Mouse (Mus musculus) neural tube, embryonic 15.5 days (tissue): ENCODE results near the gene Itpripl2. TPM values are rescaled to one million over a fixed set of nuclear protein-coding genes. Genes with fewer than 3 reads are reported as not detected.

Experiments used
- ATAC-seq: fragments of 200-750 bp; cut with Nextera tagmentation; 2 replicates; pipeline ENCODE4 v1.8.0; 2017; ENCODE audit warnings: mild to moderate bottlenecking, moderate TSS enrichment, moderate library complexity; ENCODE audit not compliant: low FRiP score
- H3K27ac ChIP-seq: fragments of 300-500 bp; sonication (generic); replicated peaks from 2 replicates; pipeline ENCODE4 v1.5.1; 2015; ENCODE audit warnings: mild to moderate bottlenecking, inconsistent platforms
- H3K27me3 ChIP-seq: fragments of 300-500 bp; sonication (generic); replicated peaks from 2 replicates; pipeline ENCODE4 v1.6.1; 2015; ENCODE audit warnings: inconsistent platforms
- H3K36me3 ChIP-seq: fragments of 300-500 bp; sonication (generic); 2 replicates; pipeline ENCODE4 v1.6.1; 2015; ENCODE audit warnings: inconsistent platforms
- H3K4me1 ChIP-seq: fragments of 300-500 bp; sonication (generic); 2 replicates; pipeline ENCODE4 v1.6.1; 2015; ENCODE audit warnings: inconsistent platforms
- H3K4me2 ChIP-seq: fragments of 300-500 bp; sonication (generic); 2 replicates; pipeline ENCODE4 v1.6.1; 2015; ENCODE audit warnings: inconsistent platforms, mild to moderate bottlenecking, moderate library complexity
- H3K4me3 ChIP-seq: fragments of 300-500 bp; sonication (generic); replicated peaks from 2 replicates; pipeline ENCODE4 v1.5.1; 2015; ENCODE audit warnings: mild to moderate bottlenecking, inconsistent platforms
- H3K9ac ChIP-seq: fragments of 300-500 bp; sonication (generic); replicated peaks from 2 replicates; pipeline ENCODE4 v1.6.1; 2015; ENCODE audit warnings: mild to moderate bottlenecking, inconsistent platforms
- H3K9me3 ChIP-seq: fragments of 300-500 bp; sonication (generic); replicated peaks from 2 replicates; pipeline ENCODE4 v1.6.1; 2016; ENCODE audit warnings: inconsistent platforms
- WGBS: fragments of 180-500 bp; shearing (Covaris S2); methylation state at CpG from one replicate; pipeline ENCODE4 v1.1.7; 2015; ENCODE audit warnings: mixed read lengths; 5-methylcytosine and 5-hydroxymethylcytosine counted together
- polyA plus RNA-seq: library from polyadenylated mRNA; unstranded; fragments of >200 nt; fragmentation: Nextera tagmentation; extraction: Ambion mirVana; gene quantifications from 2 replicates; pipeline ENCODE4 v1.2.1, GENCODE M21; 2015

Itpripl2 gene
- polyA plus RNA-seq, 1 experiment from 2014 or later: 1.2 TPM

GRCm38 (mm10) chr7:118483996-118484395 lies 7.8 kb downstream of the Itpripl2 start:
- no peak overlapping the region for H3K9ac ChIP-seq
- 77% methylated on average over 1 of the region's 1 CpGs for WGBS
- H3K4me3 ChIP-seq: no peak overlapping the region
- no peak for ATAC-seq
- H3K27me3 ChIP-seq: peaks cover 8% of the 10 kb centered on the region
- H3K4me1 ChIP-seq: 0 out of 2 replicates have a peak, but pooled peaks cover 2% of the 10 kb centered on the region
- H3K9me3 ChIP-seq: no peaks in the 10 kb centered on the region
- H3K27ac ChIP-seq: no peak overlapping the region
- no peaks in the 10 kb centered on the region for H3K36me3 ChIP-seq
- no peak overlapping the region for H3K4me2 ChIP-seq

GRCm38 (mm10) chr7:118482001-118482400 lies 9.8 kb downstream of the Itpripl2 start:
- no peak for ATAC-seq
- 88% methylated on average over 2 of the region's 2 CpGs for WGBS
- no peak overlapping the region for H3K27ac ChIP-seq
- no peak overlapping the region for H3K4me3 ChIP-seq
- no peaks in the 10 kb centered on the region for H3K4me1 ChIP-seq
- H3K9ac ChIP-seq: no peak overlapping the region
- H3K36me3 ChIP-seq: no peaks in the 10 kb centered on the region
- no peaks in the 10 kb centered on the region for H3K27me3 ChIP-seq
- H3K4me2 ChIP-seq: no peak overlapping the region
- H3K9me3 ChIP-seq: no peaks in the 10 kb centered on the region

- Histone ChIP-seq H3K4me2 (no peak overlapping the region), H3K27ac (no peak overlapping the region), H3K9ac (no peak overlapping the region), H3K27me3 (no peaks in the 10 kb centered on the region), H3K36me3 (no peaks in the 10 kb centered on the region), H3K4me3 (no peak overlapping the region), H3K9me3 (no peaks in the 10 kb centered on the region), H3K4me1 (no peaks in the 10 kb centered on the region)
- 88% methylated on average over 10 of the region's 10 CpGs for WGBS
- no peak for ATAC-seq
Observed at GRCm38 (mm10) chr7:118481047-118481810, 10.5 kb downstream of the Itpripl2 start.

- Histone ChIP-seq H3K4me2 (no peak overlapping the region), H3K4me1 (no peaks in the 10 kb centered on the region), H3K9ac (no peak overlapping the region), H3K27ac (no peak overlapping the region), H3K9me3 (no peaks in the 10 kb centered on the region), H3K27me3 (no peaks in the 10 kb centered on the region), H3K4me3 (no peak overlapping the region), H3K36me3 (no peaks in the 10 kb centered on the region)
- 92% methylated on average over 9 of the region's 9 CpGs for WGBS
- no peak for ATAC-seq
Observed at GRCm38 (mm10) chr7:118480160-118480709, 11.5 kb downstream of the Itpripl2 start.

- H3K27ac ChIP-seq: no peak overlapping the region
- H3K4me2 ChIP-seq: no peak overlapping the region
- H3K4me1 ChIP-seq: no peaks in the 10 kb centered on the region
- H3K9ac ChIP-seq: no peak overlapping the region
- no peaks in the 10 kb centered on the region for H3K36me3 ChIP-seq
- H3K4me3 ChIP-seq: no peak overlapping the region
- H3K9me3 ChIP-seq: no peaks in the 10 kb centered on the region
- ATAC-seq: no peak
- no peaks in the 10 kb centered on the region for H3K27me3 ChIP-seq
- 48% methylated on average over 3 of the region's 3 CpGs for WGBS
Observed at GRCm38 (mm10) chr7:118478835-118479312, 12.9 kb downstream of the Itpripl2 start.

GRCm38 (mm10) chr7:118476428-118476827 lies 15.3 kb downstream of the Itpripl2 start:
- no peaks in the 10 kb centered on the region for H3K27me3 ChIP-seq
- 77% methylated on average over 5 of the region's 5 CpGs for WGBS

GRCm38 (mm10) chr7:118475008-118475705 lies 16.6 kb downstream of the Itpripl2 start:
- H3K36me3 ChIP-seq: no peaks in the 10 kb centered on the region
- no peaks in the 10 kb centered on the region for H3K4me1 ChIP-seq
- H3K27me3 ChIP-seq: no peaks in the 10 kb centered on the region
- 82% methylated on average over 7 of the region's 7 CpGs for WGBS
- ATAC-seq: no peak
- H3K27ac ChIP-seq: no peak overlapping the region
- H3K9me3 ChIP-seq: no peaks in the 10 kb centered on the region
- no peak overlapping the region for H3K4me3 ChIP-seq
- no peak overlapping the region for H3K9ac ChIP-seq
- H3K4me2 ChIP-seq: no peak overlapping the region

More at GRCm38 (mm10) chr7:118476428-118476827, 15.3 kb downstream of the Itpripl2 start:
- H3K9ac ChIP-seq: no peak overlapping the region
- no peak for ATAC-seq
- H3K27ac ChIP-seq: no peak overlapping the region
- H3K4me3 ChIP-seq: no peak overlapping the region
- H3K9me3 ChIP-seq: no peaks in the 10 kb centered on the region
- no peaks in the 10 kb centered on the region for H3K36me3 ChIP-seq
- no peak overlapping the region for H3K4me2 ChIP-seq
- no peaks in the 10 kb centered on the region for H3K4me1 ChIP-seq

- no peak overlapping the region for H3K4me3 ChIP-seq
Observed at GRCm38 (mm10) chr7:118472886-118473285, 18.9 kb downstream of the Itpripl2 start.

GRCm38 (mm10) chr7:118468060-118468459 lies 23.7 kb downstream of the Itpripl2 start:
- Histone ChIP-seq H3K4me3 (no peak overlapping the region), H3K27ac (no peak overlapping the region), H3K9ac (no peak overlapping the region), H3K9me3 (no peaks in the 10 kb centered on the region), H3K27me3 (no peaks in the 10 kb centered on the region), H3K36me3 (no peaks in the 10 kb centered on the region), H3K4me1 (peaks cover 6% of the 10 kb centered on the region), H3K4me2 (no peak overlapping the region)
- no peak for ATAC-seq
- 75% methylated on average over 3 of the region's 3 CpGs for WGBS

More at GRCm38 (mm10) chr7:118472886-118473285, 18.9 kb downstream of the Itpripl2 start:
- Histone ChIP-seq H3K4me1 (no peaks in the 10 kb centered on the region), H3K4me2 (no peak overlapping the region), H3K9ac (no peak overlapping the region), H3K9me3 (no peaks in the 10 kb centered on the region), H3K27me3 (no peaks in the 10 kb centered on the region), H3K27ac (no peak overlapping the region), H3K36me3 (no peaks in the 10 kb centered on the region)
- ATAC-seq: no peak
- WGBS: 48% methylated on average over 1 of the region's 1 CpGs

- ATAC-seq: no peak
- no peak overlapping the region for H3K4me3 ChIP-seq
- no peaks in the 10 kb centered on the region for H3K27me3 ChIP-seq
- no peaks in the 10 kb centered on the region for H3K9me3 ChIP-seq
- H3K27ac ChIP-seq: no peak overlapping the region
- H3K4me1 ChIP-seq: peaks cover 18% of the 10 kb centered on the region
- no peaks in the 10 kb centered on the region for H3K36me3 ChIP-seq
- no peak overlapping the region for H3K4me2 ChIP-seq
- WGBS: 39% methylated on average over 4 of the region's 4 CpGs
- no peak overlapping the region for H3K9ac ChIP-seq
Observed at GRCm38 (mm10) chr7:118464432-118464831, 27.3 kb downstream of the Itpripl2 start.

GRCm38 (mm10) chr7:118462818-118463762 lies 28.7 kb downstream of the Itpripl2 start:
- Histone ChIP-seq H3K27ac (no peak overlapping the region), H3K4me1 (peaks cover 18% of the 10 kb centered on the region), H3K27me3 (no peaks in the 10 kb centered on the region), H3K36me3 (no peaks in the 10 kb centered on the region), H3K9me3 (no peaks in the 10 kb centered on the region), H3K4me3 (no peak overlapping the region), H3K9ac (no peak overlapping the region), H3K4me2 (no peak overlapping the region)
- WGBS: 14% methylated on average over 11 of the region's 11 CpGs
- ATAC-seq: peak; percentile 63
